Mouse (Mus musculus): ENCODE data around the gene Cabp1.

DNA sequence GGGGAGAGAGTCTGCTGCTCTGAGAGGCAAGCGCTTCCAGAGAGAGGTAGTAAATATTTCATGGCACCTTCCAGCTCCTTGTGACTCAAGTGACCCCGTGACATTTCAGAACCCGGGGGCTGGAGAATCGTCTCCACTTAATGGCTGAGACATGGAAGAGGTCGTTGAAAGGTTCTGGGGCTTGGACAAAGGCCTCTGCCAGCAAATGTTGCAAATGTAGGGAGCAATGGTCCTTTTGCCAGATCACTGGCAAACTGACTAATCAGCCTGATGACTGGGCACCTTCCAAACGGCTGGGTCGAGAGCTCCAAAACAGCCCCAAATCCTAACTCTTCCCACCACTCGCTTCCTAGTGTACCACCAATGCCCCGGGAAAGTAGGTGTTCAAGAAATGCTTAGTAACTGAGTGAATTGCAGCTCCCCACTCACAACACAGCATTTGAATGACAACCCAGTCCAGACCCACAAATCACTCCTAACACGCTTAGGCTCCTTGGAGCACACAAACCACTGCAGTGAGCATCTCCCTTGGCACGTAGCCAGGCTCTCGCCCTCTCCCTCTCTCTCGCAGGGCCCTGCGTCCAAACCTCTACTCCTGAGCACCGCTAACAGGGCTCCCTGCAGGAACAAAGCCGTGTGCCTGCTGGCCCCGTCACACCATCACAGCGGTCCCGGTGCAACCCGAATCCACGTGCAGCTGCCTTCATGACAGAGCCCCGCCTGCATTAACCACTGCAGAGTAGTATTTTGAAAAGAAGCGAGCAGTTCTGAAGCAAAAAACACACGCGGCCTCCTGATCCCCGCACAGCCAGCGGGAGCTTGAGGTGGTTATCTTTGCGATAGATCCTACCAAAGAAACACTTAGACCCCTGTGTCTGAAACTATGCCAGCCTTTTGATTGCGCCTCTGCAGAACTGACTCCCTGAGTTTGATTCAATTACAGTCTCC, 2.0 kb downstream of the Cabp1 start:
- TF ChIP-seq CTCF (IDR thresholded peaks at IDR 0.05; ENCODE audit: extremely low read depth, insufficient read depth, low read length) = no peak
- TF ChIP-seq POLR2A (IDR thresholded peaks at IDR 0.05; ENCODE audit: extremely low read depth, insufficient read depth, low read length) = no peak
